17 mouse cellular contexts compared by ENCODE assay signal in genomic region chr1:185405921-185406320, GRCm38 (mm10). TPM values are rescaled to one million over a fixed set of nuclear protein-coding genes. Genes with fewer than 3 reads are reported as not detected.
"Had no signal": no experiment of that assay in that cellular context is flagged by ENCODE, and none has a peak within 500 bp of the region (broad histone marks: within the 10 kb centered on the region; RNA-seq: fewer than 3 reads in every experiment).

No protein-coding gene starts in this region.

- H3K27me3 ChIP-seq: liver, embryonic 13.5 days; midbrain, embryonic 15.5 days; neural tube, embryonic 12.5 days had no signal

- H3K9me3 ChIP-seq: limb, embryonic 10.5 days; liver, embryonic 13.5 days; midbrain, embryonic 15.5 days; neural tube, embryonic 12.5 days had no signal

- H3K27ac ChIP-seq: left cerebral cortex, adult 2 months; limb, embryonic 10.5 days; liver, embryonic 13.5 days; midbrain, embryonic 15.5 days; neural tube, embryonic 12.5 days had no signal

- H3K4me1 ChIP-seq: limb, embryonic 10.5 days; liver, embryonic 13.5 days; midbrain, embryonic 15.5 days; neural tube, embryonic 12.5 days had no signal

- H3K4me2 ChIP-seq: liver, embryonic 13.5 days; midbrain, embryonic 11.5 days; midbrain, embryonic 15.5 days; neural tube, embryonic 12.5 days had no signal

- ATAC-seq: liver, postnatal 0 days; midbrain, embryonic 15.5 days had no signal

- H3K4me3 ChIP-seq: left cerebral cortex, adult 2 months; limb, embryonic 10.5 days; liver, embryonic 13.5 days; midbrain, embryonic 15.5 days; neural tube, embryonic 12.5 days had no signal

- H3K9ac ChIP-seq: liver, embryonic 13.5 days; liver, postnatal 0 days; midbrain, embryonic 15.5 days; neural tube, embryonic 12.5 days had no signal

- DNase-seq: kidney, postnatal 25 days; liver, embryonic 13.5 days; liver, postnatal 0 days; lung, postnatal 36 days; retina, postnatal 1 day; right cerebral cortex, postnatal 4 days; spleen, adult 18-20 months; thymus, adult 18-20 months; thymus, postnatal 14 days had no signal

RNA-seq across cellular contexts. Expression of gene Slc30a10, which starts 48.7 kb away (rescaled TPM):
- total RNA-seq: monocyte, adult 5-6 weeks; neutrophil, adult 5-6 weeks had no signal
- polyA plus RNA-seq: lung, embryonic 16.5 days had no signal
